Mouse (Mus musculus) left cerebral cortex, adult 2 months (tissue): ENCODE measurements at regions not wholly inside any gene's neighbourhood (a gene's known extent, or its start where the extent isn't known, plus 50 kb on each side); places are given as distances from the start of the nearest gene placed in this dataset.

Experiments
- DNase-seq, 2 experiments: peaks; one replicate each; pipeline ENCODE4 v3.0.0; 2021 to 2022; ENCODE audit warnings: low spot score in 2 of 2, mixed read lengths in 1 of 2; ENCODE audit errors: extremely low spot score in 1 of 2
- H3K27ac ChIP-seq: fragments of 200-600 bp; 2 replicates; pipeline ENCODE4 v1.8.1; 2022
- H3K4me3 ChIP-seq: fragments of 200-600 bp; 2 replicates; pipeline ENCODE4 v1.8.1; 2022
- CTCF ChIP-seq: fragments of 200-600 bp; IDR thresholded peaks from 2 replicates; pipeline ENCODE4 v1.8.1; 2022; ENCODE audit warnings: antibody characterized with exemption, mild to moderate bottlenecking, moderate library complexity
- intact Hi-C: fragments of 180-260 bp; cut with DNase I; formaldehyde crosslinking; loops from one replicate; pipeline ENCODE4 v1.15.1; 2025
- microRNA-seq, 2 experiments: library from miRNA; unstranded; fragments of <30 nt; microRNA quantifications; one replicate each; pipeline ENCODE4 v1.2.0; 2021

- intact Hi-C loops, result no loop called here
- no peak for TF ChIP-seq CTCF
- DNase-seq, result peak in 1 of 2 experiments; percentile 14
- Histone ChIP-seq H3K4me3 (no peak overlapping the region), H3K27ac (no peak overlapping the region)
These were observed 56.1 kb upstream of the Arpp21 start for GRCm38 (mm10) chr9:112291875-112292274.

Small RNA genes lying in the stretch of these regions (microRNA-seq; reads per million reads assigned to microRNA genes)
- gene Gm27847, result 0 reads per million in 2 experiments
